Mouse (Mus musculus) adrenal gland, adult 2 months (tissue): ENCODE measurements around the gene Pla2g12a. TPM values are rescaled to one million over a fixed set of nuclear protein-coding genes. Genes with fewer than 3 reads are reported as not detected.

Experiments used
- polyA plus RNA-seq: library from polyadenylated mRNA; depleted of rRNA; stranded (reverse); fragments of >200 nt; gene quantifications from 2 replicates; pipeline ENCODE4 v1.2.3, GENCODE M21; 2012; rRNA removed
- total RNA-seq, 2 experiments: library from RNA; stranded (reverse); gene quantifications; 2 replicates each; pipeline ENCODE4 v1.2.3; 2021

Gene Pla2g12a
- total and polyA plus RNA-seq, 3 experiments = 46.3 to 106 (median 51.7) TPM

Other genes with a start within 250 kb of the Pla2g12a start
- gene Egf, start 123.3 kb upstream of the Pla2g12a start, total RNA-seq = 1 to 10 TPM in 1 of 2 experiments, under 1 TPM in 1; 0.66 to 1.1 TPM
- 0.54 and 1.7 TPM in 2 replicates for gene Egf, start 123.3 kb upstream of the Pla2g12a start, polyA plus RNA-seq
- gene Lrit3, start 74.6 kb upstream of the Pla2g12a start, total RNA-seq = not detected
- gene Lrit3, start 74.6 kb upstream of the Pla2g12a start, polyA plus RNA-seq = not detected in 2 replicates
- gene Rrh, start 56.0 kb upstream of the Pla2g12a start, total RNA-seq = under 1 TPM in 1 of 2 experiments, not detected in 1; 0.09 TPM
- not detected in 2 replicates for gene Rrh, start 56.0 kb upstream of the Pla2g12a start, polyA plus RNA-seq
- gene Gar1, start 47.2 kb upstream of the Pla2g12a start, total RNA-seq = 10 to 100 TPM; 39.4 to 61.2 TPM
- gene Gar1, start 47.2 kb upstream of the Pla2g12a start, polyA plus RNA-seq = 11.0 and 15.4 TPM in 2 replicates
- 1 to 10 TPM in 1 of 2 experiments, not detected in 1; 2.7 TPM for gene Cfi, start 42.7 kb upstream of the Pla2g12a start, total RNA-seq
- 0.07 TPM in 1 of 2 replicates, not detected in the other for gene Cfi, start 42.7 kb upstream of the Pla2g12a start, polyA plus RNA-seq
- gene Casp6, start 22.8 kb downstream of the Pla2g12a start, total RNA-seq = 10 to 100 TPM; 42.3 to 42.4 TPM
- 29.5 and 33.8 TPM in 2 replicates for gene Casp6, start 22.8 kb downstream of the Pla2g12a start, polyA plus RNA-seq
- 10 to 100 TPM in 1 of 2 experiments, 1 to 10 TPM in 1; 7.9 to 15.3 TPM for gene Mcub, start 91.6 kb downstream of the Pla2g12a start, total RNA-seq
- 6.9 and 7.7 TPM in 2 replicates for gene Mcub, start 91.6 kb downstream of the Pla2g12a start, polyA plus RNA-seq
- gene Sec24b, start 182.9 kb downstream of the Pla2g12a start, total RNA-seq = 10 to 100 TPM; 50.5 to 74.0 TPM
- gene Sec24b, start 182.9 kb downstream of the Pla2g12a start, polyA plus RNA-seq = 76.3 and 82.5 TPM in 2 replicates